Mouse (Mus musculus): ENCODE data around the gene Prune2. TPM values are rescaled to one million over a fixed set of nuclear protein-coding genes. Genes with fewer than 3 reads are reported as not detected.
"Not testable (repeated sequence)": the region's sequence is repeated elsewhere in the genome, so short reads cannot be mapped to it uniquely, and the experiment has no call there.

Gene Prune2
- polyA plus RNA-seq, 1 experiment from 2014 or later: 5.0 TPM

GRCm38 (mm10) chr19:17166288-17166687 lies 210.4 kb downstream of the Prune2 start:
- no peaks in the 10 kb centered on the region for H3K27me3 ChIP-seq (replicated peaks)
- H3K4me2 ChIP-seq (replicated peaks): no peak overlapping the region
- no peak overlapping the region for H3K4me3 ChIP-seq
- 88% methylated on average over 7 of the region's 7 CpGs for WGBS
- no peaks in the 10 kb centered on the region for H3K9me3 ChIP-seq
- no peak overlapping the region for H3K9ac ChIP-seq
- no peak for ATAC-seq (ENCODE audit: low FRiP score, low read depth)
- no peaks in the 10 kb centered on the region for H3K4me1 ChIP-seq
- H3K27ac ChIP-seq: no peak overlapping the region
- H3K36me3 ChIP-seq: no peaks in the 10 kb centered on the region

GRCm38 (mm10) chr19:17168186-17168585 lies 212.3 kb downstream of the Prune2 start:
- 76% methylated on average over 9 of the region's 9 CpGs for WGBS
- no peak overlapping the region for H3K9ac ChIP-seq
- H3K36me3 ChIP-seq: no peaks in the 10 kb centered on the region
- no peak overlapping the region for H3K4me2 ChIP-seq (replicated peaks)
- no peak overlapping the region for H3K27ac ChIP-seq
- no peaks in the 10 kb centered on the region for H3K9me3 ChIP-seq
- ATAC-seq (ENCODE audit: low FRiP score, low read depth): no peak
- H3K4me1 ChIP-seq: no peaks in the 10 kb centered on the region
- H3K27me3 ChIP-seq (replicated peaks): no peaks in the 10 kb centered on the region
- H3K4me3 ChIP-seq: no peak overlapping the region

- H3K9ac ChIP-seq: no peak overlapping the region
- ATAC-seq (ENCODE audit: low FRiP score, low read depth): no peak
- no peaks in the 10 kb centered on the region for H3K27me3 ChIP-seq (replicated peaks)
- H3K36me3 ChIP-seq: no peaks in the 10 kb centered on the region
- 76% methylated on average over 10 of the region's 10 CpGs for WGBS
- H3K4me2 ChIP-seq (replicated peaks): no peak overlapping the region
- no peaks in the 10 kb centered on the region for H3K9me3 ChIP-seq
- H3K4me1 ChIP-seq: no peaks in the 10 kb centered on the region
- H3K4me3 ChIP-seq: no peak overlapping the region
- no peak overlapping the region for H3K27ac ChIP-seq
Measured at GRCm38 (mm10) chr19:17169746-17170145, 213.8 kb downstream of the Prune2 start.

- not testable (repeated sequence) for H3K9ac ChIP-seq; H3K27ac ChIP-seq; H3K36me3 ChIP-seq; H3K4me3 ChIP-seq; H3K4me2 ChIP-seq (replicated peaks); H3K27me3 ChIP-seq (replicated peaks); H3K9me3 ChIP-seq; H3K4me1 ChIP-seq; ATAC-seq (ENCODE audit: low FRiP score, low read depth)
- WGBS: 86% methylated on average over 2 of the region's 2 CpGs
Measured at GRCm38 (mm10) chr19:17174501-17174900, 218.6 kb downstream of the Prune2 start.

- Histone ChIP-seq H3K9ac (no peak overlapping the region), H3K36me3 (no peaks in the 10 kb centered on the region), H3K9me3 (no peaks in the 10 kb centered on the region), H3K27ac (no peak overlapping the region), H3K4me2 (replicated peaks) (no peak overlapping the region), H3K4me3 (no peak overlapping the region), H3K4me1 (no peaks in the 10 kb centered on the region), H3K27me3 (replicated peaks) (no peaks in the 10 kb centered on the region)
- ATAC-seq (ENCODE audit: low FRiP score, low read depth): no peak
- 20% methylated on average over 4 of the region's 4 CpGs for WGBS
Measured at GRCm38 (mm10) chr19:17180506-17180905, 224.6 kb downstream of the Prune2 start.

GRCm38 (mm10) chr19:17194730-17195129 lies 238.8 kb downstream of the Prune2 start:
- Histone ChIP-seq H3K4me2 (replicated peaks) (no peak overlapping the region), H3K4me3 (no peak overlapping the region), H3K4me1 (no peaks in the 10 kb centered on the region), H3K9ac (no peak overlapping the region), H3K9me3 (no peaks in the 10 kb centered on the region), H3K27ac (no peak overlapping the region), H3K27me3 (replicated peaks) (no peaks in the 10 kb centered on the region), H3K36me3 (no peaks in the 10 kb centered on the region)
- ATAC-seq (ENCODE audit: low FRiP score, low read depth): no peak
- WGBS: 81% methylated on average over 5 of the region's 5 CpGs

GRCm38 (mm10) chr19:17199059-17199458 lies 243.1 kb downstream of the Prune2 start:
- H3K27me3 ChIP-seq (replicated peaks): no peaks in the 10 kb centered on the region
- ATAC-seq (ENCODE audit: low FRiP score, low read depth): no peak
- H3K9ac ChIP-seq: no peak overlapping the region
- H3K4me3 ChIP-seq: no peak overlapping the region
- 71% methylated on average over 8 of the region's 8 CpGs for WGBS
- H3K36me3 ChIP-seq: no peaks in the 10 kb centered on the region
- no peak overlapping the region for H3K4me2 ChIP-seq (replicated peaks)
- no peaks in the 10 kb centered on the region for H3K4me1 ChIP-seq
- no peaks in the 10 kb centered on the region for H3K9me3 ChIP-seq
- H3K27ac ChIP-seq: no peak overlapping the region

GRCm38 (mm10) chr19:17207141-17207540 lies 251.2 kb downstream of the Prune2 start:
- H3K27ac ChIP-seq: no peak overlapping the region
- no peak overlapping the region for H3K4me3 ChIP-seq
- no peak overlapping the region for H3K4me2 ChIP-seq (replicated peaks)
- no peaks in the 10 kb centered on the region for H3K4me1 ChIP-seq
- no peaks in the 10 kb centered on the region for H3K9me3 ChIP-seq
- no peak overlapping the region for H3K9ac ChIP-seq
- no peaks in the 10 kb centered on the region for H3K27me3 ChIP-seq (replicated peaks)
- no peaks in the 10 kb centered on the region for H3K36me3 ChIP-seq
- no peak for ATAC-seq (ENCODE audit: low FRiP score, low read depth)
- WGBS: 90% methylated on average over 7 of the region's 7 CpGs

- no peak overlapping the region for H3K4me3 ChIP-seq
- H3K4me1 ChIP-seq: no peaks in the 10 kb centered on the region
- 82% methylated on average over 3 of the region's 3 CpGs for WGBS
- H3K36me3 ChIP-seq: no peaks in the 10 kb centered on the region
- no peaks in the 10 kb centered on the region for H3K27me3 ChIP-seq (replicated peaks)
- H3K9ac ChIP-seq: no peak overlapping the region
- H3K4me2 ChIP-seq (replicated peaks): no peak overlapping the region
- no peak overlapping the region for H3K27ac ChIP-seq
- H3K9me3 ChIP-seq: no peaks in the 10 kb centered on the region
- ATAC-seq (ENCODE audit: low FRiP score, low read depth): no peak
Measured at GRCm38 (mm10) chr19:17210541-17210940, 254.6 kb downstream of the Prune2 start.

- Histone ChIP-seq H3K36me3 (no peaks in the 10 kb centered on the region), H3K4me3 (no peak overlapping the region), H3K4me1 (no peaks in the 10 kb centered on the region), H3K27ac (no peak overlapping the region), H3K27me3 (replicated peaks) (no peaks in the 10 kb centered on the region), H3K9me3 (no peaks in the 10 kb centered on the region), H3K9ac (no peak overlapping the region), H3K4me2 (replicated peaks) (no peak overlapping the region)
- WGBS: 83% methylated on average over 13 of the region's 13 CpGs
- no peak for ATAC-seq (ENCODE audit: low FRiP score, low read depth)
Measured at GRCm38 (mm10) chr19:17214896-17215520, 259.1 kb downstream of the Prune2 start.

- Histone ChIP-seq H3K4me3 (no peak overlapping the region), H3K27ac (no peak overlapping the region), H3K4me2 (replicated peaks) (no peak overlapping the region), H3K36me3 (no peaks in the 10 kb centered on the region), H3K9ac (no peak overlapping the region), H3K9me3 (no peaks in the 10 kb centered on the region), H3K27me3 (replicated peaks) (no peaks in the 10 kb centered on the region), H3K4me1 (no peaks in the 10 kb centered on the region)
- 71% methylated on average over 3 of the region's 3 CpGs for WGBS
- no peak for ATAC-seq (ENCODE audit: low FRiP score, low read depth)
Measured at GRCm38 (mm10) chr19:17218195-17218594, 262.3 kb downstream of the Prune2 start.

GRCm38 (mm10) chr19:17223801-17224200 lies 267.9 kb downstream of the Prune2 start:
- ATAC-seq (ENCODE audit: low FRiP score, low read depth): no peak
- Histone ChIP-seq H3K27ac (no peak overlapping the region), H3K4me3 (no peak overlapping the region), H3K9me3 (no peaks in the 10 kb centered on the region; the same call in 1 of the 2 replicates), H3K4me1 (no peaks in the 10 kb centered on the region), H3K27me3 (replicated peaks) (no peaks in the 10 kb centered on the region), H3K4me2 (replicated peaks) (no peak overlapping the region), H3K9ac (no peak overlapping the region), H3K36me3 (no peaks in the 10 kb centered on the region)
- 85% methylated on average over 4 of the region's 4 CpGs for WGBS

- Histone ChIP-seq H3K4me3 (no peak overlapping the region), H3K4me1 (no peaks in the 10 kb centered on the region), H3K9me3 (no peaks in the 10 kb centered on the region; the same call in 1 of the 2 replicates), H3K9ac (no peak overlapping the region), H3K4me2 (replicated peaks) (no peak overlapping the region), H3K27ac (no peak overlapping the region), H3K36me3 (no peaks in the 10 kb centered on the region), H3K27me3 (replicated peaks) (no peaks in the 10 kb centered on the region)
- ATAC-seq (ENCODE audit: low FRiP score, low read depth): no peak
- WGBS: 55% methylated on average over 5 of the region's 5 CpGs
Measured at GRCm38 (mm10) chr19:17225570-17226083, 269.7 kb downstream of the Prune2 start.
